Mouse (Mus musculus): ENCODE measurements around the gene Tceanc.

GRCm38 (mm10) chrX:166518345-166518744 is at the start of gene Tceanc:
- TF ChIP-seq POLR2A (IDR thresholded peaks at IDR 0.05; ENCODE audit: low read depth, low read length): no peak
- no peak for TF ChIP-seq CTCF (IDR thresholded peaks at IDR 0.05; ENCODE audit: borderline replicate concordance, insufficient read depth, low read length)
